Mouse (Mus musculus) myocyte (in vitro differentiated cells): Measurements from ENCODE around the gene Lypd1.

ENCODE experiments used
- CEBPB ChIP-seq: IDR thresholded peaks from 2 replicates; pipeline ENCODE4 v1.6.1; 2011; ENCODE audit warnings: mild to moderate bottlenecking, moderate library complexity; ENCODE audit not compliant: poor library complexity, insufficient read depth, severe bottlenecking
- E2F4 ChIP-seq: IDR thresholded peaks from one replicate; pipeline ENCODE4 v1.6.1; 2011; ENCODE audit warnings: mild to moderate bottlenecking, control low read depth, moderate library complexity; ENCODE audit not compliant: insufficient read depth
- MAX ChIP-seq: IDR thresholded peaks from one replicate; pipeline ENCODE4 v1.6.1; 2011; ENCODE audit warnings: low read depth, mild to moderate bottlenecking, control low read depth
- MYOD1 ChIP-seq, 3 experiments: IDR thresholded peaks; one replicate each; pipeline ENCODE4 v1.6.1; 2011; ENCODE audit warnings: control low read depth in 2 of 3, low read depth in 2 of 3, mild to moderate bottlenecking in 2 of 3, moderate library complexity in 1 of 3; ENCODE audit not compliant: insufficient read length in 2 of 3, control insufficient read depth in 1 of 3
- POLR2A ChIP-seq: IDR thresholded peaks from one replicate; pipeline ENCODE4 v1.6.1; 2011; ENCODE audit warnings: low read depth, mild to moderate bottlenecking, control low read depth, moderate library complexity; ENCODE audit not compliant: insufficient read length
- POLR2AphosphoS2 ChIP-seq: IDR thresholded peaks from one replicate; pipeline ENCODE4 v1.6.1; 2011; ENCODE audit warnings: low read depth, control low read depth; ENCODE audit not compliant: insufficient read length
- TCF12 ChIP-seq: IDR thresholded peaks from one replicate; pipeline ENCODE4 v1.6.1; 2011; ENCODE audit warnings: mild to moderate bottlenecking, control low read depth; ENCODE audit not compliant: poor library complexity, insufficient read depth, severe bottlenecking

DNA sequence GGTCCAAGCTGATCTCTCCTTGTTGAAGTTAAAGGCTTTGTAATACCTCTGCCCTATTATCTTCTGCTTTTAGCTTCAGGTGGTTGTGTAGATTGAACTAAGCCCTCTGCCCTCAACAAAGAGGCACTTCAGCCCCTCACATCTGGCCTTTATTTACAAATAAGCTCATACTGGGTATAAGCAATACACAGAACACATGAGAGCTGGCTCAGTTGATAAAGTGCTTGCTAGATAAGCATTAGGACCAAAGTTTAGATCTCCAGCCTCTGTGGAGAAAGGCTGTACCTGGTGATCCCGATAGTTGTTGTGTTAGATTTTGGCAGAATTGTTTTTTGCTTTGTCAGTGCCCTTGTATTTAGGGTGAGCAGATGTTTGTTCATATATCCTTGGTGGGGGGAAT is 30.4 kb upstream of the Lypd1 start:
- no peak for TF ChIP-seq CEBPB
- TF ChIP-seq POLR2A = no peak
- TF ChIP-seq E2F4 = no peak
- no peak for TF ChIP-seq MAX
- no peak for TF ChIP-seq POLR2AphosphoS2
- no peak for TF ChIP-seq TCF12
- no peak for TF ChIP-seq MYOD1 (IDR thresholded peaks at IDR 0.05; ENCODE audit: control insufficient read depth in 1 of 3, insufficient read length in 2 of 3, low read depth in 2 of 3)
